Mouse (Mus musculus) forebrain, postnatal 0 days (tissue): ENCODE data around the gene Daam2. TPM values are rescaled to one million over a fixed set of nuclear protein-coding genes. Genes with fewer than 3 reads are reported as not detected.

Experiments used
- ATAC-seq: fragments of 200-750 bp; cut with Nextera tagmentation; 2 replicates; pipeline ENCODE4 v1.8.0; 2017; ENCODE audit warnings: mild to moderate bottlenecking, moderate library complexity
- DNase-seq: peaks from one replicate; pipeline ENCODE4 v3.0.0-alpha.2; 2015
- H3K27ac ChIP-seq: fragments of 300-500 bp; sonication (generic); 2 replicates; pipeline ENCODE4 v1.5.1; 2014; ENCODE audit warnings: low read depth, mild to moderate bottlenecking, antibody characterized with exemption, low read length, moderate library complexity, mixed read lengths
- H3K27me3 ChIP-seq: fragments of 300-500 bp; sonication (generic); 2 replicates; pipeline ENCODE4 v1.6.1; 2014; ENCODE audit warnings: mild to moderate bottlenecking, low read length, mixed read lengths; ENCODE audit not compliant: insufficient read depth
- H3K36me3 ChIP-seq: fragments of 300-500 bp; sonication (generic); 2 replicates; pipeline ENCODE4 v1.6.1; 2014; ENCODE audit warnings: mild to moderate bottlenecking, moderate library complexity; ENCODE audit not compliant: insufficient read depth
- H3K4me1 ChIP-seq: fragments of 300-500 bp; sonication (generic); 2 replicates; pipeline ENCODE4 v1.6.1; 2014; ENCODE audit warnings: antibody characterized with exemption; ENCODE audit not compliant: insufficient read depth
- H3K4me2 ChIP-seq: fragments of 300-500 bp; sonication (generic); 2 replicates; pipeline ENCODE4 v1.6.1; 2014; ENCODE audit warnings: low read depth, mild to moderate bottlenecking, moderate library complexity
- H3K4me3 ChIP-seq: fragments of 300-500 bp; sonication (generic); 2 replicates; pipeline ENCODE4 v1.5.1; 2014; ENCODE audit warnings: low read depth, low read length, mixed read lengths
- H3K9ac ChIP-seq: fragments of 300-500 bp; sonication (generic); 2 replicates; pipeline ENCODE4 v1.6.1; 2014; ENCODE audit warnings: mild to moderate bottlenecking
- H3K9me3 ChIP-seq: fragments of 300-500 bp; sonication (generic); 2 replicates; pipeline ENCODE4 v1.6.1; 2016; ENCODE audit warnings: low read length
- CTCF ChIP-seq: sonication (generic); IDR thresholded peaks from 2 replicates; pipeline ENCODE4 v1.5.1; 2016; ENCODE audit warnings: antibody characterized with exemption, control low read depth, low read depth
- WGBS: fragments of 180-500 bp; shearing (Covaris S2); extraction: QIAGEN DNeasy Blood & Tissue Kit; methylation state at CpG from one replicate; pipeline ENCODE4 v1.1.7; 2014; 5-methylcytosine and 5-hydroxymethylcytosine counted together
- polyA plus RNA-seq: library from polyadenylated mRNA; unstranded; fragments of >200 nt; fragmentation: Nextera tagmentation; extraction: Ambion mirVana; gene quantifications from 2 replicates; pipeline ENCODE4 v1.2.1, GENCODE M21; 2015
- total RNA-seq: library from RNA; depleted of rRNA; stranded (reverse); fragments of >200 nt; gene quantifications from 2 replicates; pipeline ENCODE4 v1.2.3, GENCODE M21; 2014

The Daam2 gene
- total and polyA plus RNA-seq, 2 experiments from 2014 or later = 1.8 to 10.3 TPM

GRCm38 (mm10) chr17:49468223-49468622, 95.9 kb downstream of the Daam2 start:
- peak; percentile 86 for TF ChIP-seq CTCF
- H3K4me2 ChIP-seq = no peak overlapping the region
- no peaks in the 10 kb centered on the region for H3K9me3 ChIP-seq
- H3K4me3 ChIP-seq = no peak overlapping the region
- no peak overlapping the region for H3K27ac ChIP-seq
- no peaks in the 10 kb centered on the region for H3K36me3 ChIP-seq
- WGBS = 36% methylated on average over 4 of the region's 4 CpGs
- no peaks in the 10 kb centered on the region for H3K27me3 ChIP-seq
- peak; percentile 42; the same call in 1 of the 2 replicates for ATAC-seq
- no peaks in the 10 kb centered on the region; the same call in 1 of the 2 replicates for H3K4me1 ChIP-seq
- peak; percentile 78 for DNase-seq
- H3K9ac ChIP-seq = no peak overlapping the region

- no peaks in the 10 kb centered on the region for H3K36me3 ChIP-seq
- H3K4me3 ChIP-seq = no peak overlapping the region
- 81% methylated on average over 3 of the region's 3 CpGs for WGBS
- H3K27me3 ChIP-seq = no peaks in the 10 kb centered on the region
- ATAC-seq (no peak), DNase-seq (no peak)
- H3K27ac ChIP-seq = no peak overlapping the region
- no peak for TF ChIP-seq CTCF
- H3K9ac ChIP-seq = no peak overlapping the region
- no peak overlapping the region for H3K4me2 ChIP-seq
- H3K9me3 ChIP-seq = no peaks in the 10 kb centered on the region
- H3K4me1 ChIP-seq = no peaks in the 10 kb centered on the region; the same call in 1 of the 2 replicates
These were observed 99.3 kb downstream of the Daam2 start for GRCm38 (mm10) chr17:49464884-49465283.

GRCm38 (mm10) chr17:49458386-49458785, 105.8 kb downstream of the Daam2 start:
- no peak for ATAC-seq
- Histone ChIP-seq H3K4me3 (no peak overlapping the region), H3K27ac (no peak overlapping the region), H3K9me3 (no peaks in the 10 kb centered on the region), H3K4me1 (no peaks in the 10 kb centered on the region), H3K27me3 (no peaks in the 10 kb centered on the region), H3K4me2 (no peak overlapping the region), H3K36me3 (peaks cover 4% of the 10 kb centered on the region; the same call in 1 of the 2 replicates), H3K9ac (no peak overlapping the region)
- TF ChIP-seq CTCF = no peak
- no peak for DNase-seq
- WGBS = 97% methylated on average over 18 of the region's 18 CpGs

- Histone ChIP-seq H3K4me1 (no peaks in the 10 kb centered on the region), H3K4me3 (no peak overlapping the region), H3K27ac (no peak overlapping the region), H3K9ac (no peak overlapping the region), H3K36me3 (peaks cover 4% of the 10 kb centered on the region; the same call in 1 of the 2 replicates), H3K27me3 (no peaks in the 10 kb centered on the region), H3K4me2 (no peak overlapping the region), H3K9me3 (no peaks in the 10 kb centered on the region)
- no peak for ATAC-seq
- TF ChIP-seq CTCF = no peak
- WGBS = 97% methylated on average over 3 of the region's 3 CpGs
- DNase-seq = no peak
These were observed 106.3 kb downstream of the Daam2 start for GRCm38 (mm10) chr17:49457833-49458232.

GRCm38 (mm10) chr17:49456334-49456733, 107.8 kb downstream of the Daam2 start:
- ATAC-seq (no peak), DNase-seq (no peak)
- no peak overlapping the region for H3K4me2 ChIP-seq
- no peaks in the 10 kb centered on the region for H3K27me3 ChIP-seq
- no peak overlapping the region for H3K27ac ChIP-seq
- H3K36me3 ChIP-seq = peaks cover 4% of the 10 kb centered on the region; the same call in 1 of the 2 replicates
- WGBS = 78% methylated on average over 4 of the region's 4 CpGs
- H3K9ac ChIP-seq = no peak overlapping the region
- TF ChIP-seq CTCF = no peak
- H3K4me1 ChIP-seq = no peaks in the 10 kb centered on the region
- no peaks in the 10 kb centered on the region for H3K9me3 ChIP-seq
- H3K4me3 ChIP-seq = no peak overlapping the region

GRCm38 (mm10) chr17:49450922-49451321, 113.2 kb downstream of the Daam2 start:
- H3K4me1 ChIP-seq = 0 out of 2 replicates have a peak, but pooled peaks cover 2% of the 10 kb centered on the region
- no peak for ATAC-seq
- no peak overlapping the region for H3K4me3 ChIP-seq
- 94% methylated on average over 6 of the region's 6 CpGs for WGBS
- no peak overlapping the region for H3K4me2 ChIP-seq
- H3K9me3 ChIP-seq = no peaks in the 10 kb centered on the region
- peaks cover 8% of the 10 kb centered on the region; the same call in 1 of the 2 replicates for H3K36me3 ChIP-seq
- H3K27me3 ChIP-seq = no peaks in the 10 kb centered on the region
- no peak overlapping the region for H3K9ac ChIP-seq
- no peak for DNase-seq
- H3K27ac ChIP-seq = no peak overlapping the region
- TF ChIP-seq CTCF = no peak

GRCm38 (mm10) chr17:49449230-49449608, 114.9 kb downstream of the Daam2 start:
- Histone ChIP-seq H3K4me1 (0 out of 2 replicates have a peak, but pooled peaks cover 2% of the 10 kb centered on the region), H3K9ac (no peak overlapping the region), H3K4me3 (no peak overlapping the region), H3K27me3 (no peaks in the 10 kb centered on the region), H3K4me2 (no peak overlapping the region), H3K27ac (no peak overlapping the region), H3K9me3 (no peaks in the 10 kb centered on the region), H3K36me3 (peaks cover 4% of the 10 kb centered on the region; the same call in 1 of the 2 replicates)
- ATAC-seq = no peak
- DNase-seq = no peak
- TF ChIP-seq CTCF = no peak
- WGBS = 88% methylated on average over 8 of the region's 8 CpGs
